ENCODE assay signal across 11 mouse cellular contexts in genomic region chr3:35341840-35342239, GRCm38 (mm10).
DNase-seq lines count a peak whose midpoint lies in the region; ATAC-seq lines count a peak whose summit lies in the region.
"Had no signal": no experiment of that assay in that cellular context is flagged by ENCODE, and none has a peak within 500 bp of the region (broad histone marks: within the 10 kb centered on the region; RNA-seq: fewer than 3 reads in every experiment).

No protein-coding gene starts in this region.

- peak overlapping the region; percentile 79 for H3K4me2 ChIP-seq in heart, embryonic 16.5 days (ENCODE audit: low read depth, low read length)
- peak overlapping the region; percentile 19; the same call in 1 of the 2 replicates for H3K4me2 ChIP-seq in embryonic facial prominence, embryonic 11.5 days (ENCODE audit: low read depth, low read length)
- H3K4me2 ChIP-seq in hindbrain, embryonic 15.5 days, result peak overlapping the region; percentile 81
- H3K4me2 ChIP-seq in midbrain, embryonic 12.5 days (replicated peaks), result peak overlapping the region; percentile 65

- ATAC-seq in heart, embryonic 16.5 days (replicated peaks; ENCODE audit: extremely low read depth, insufficient read depth, low FRiP score), result no peak
- ATAC-seq in embryonic facial prominence, embryonic 11.5 days (replicated peaks; ENCODE audit: insufficient number of reproducible peaks, low FRiP score, low TSS enrichment, low read depth), result no peak
- no peak for ATAC-seq in hindbrain, embryonic 15.5 days (ENCODE audit: low FRiP score, low read depth)
- ATAC-seq in midbrain, embryonic 12.5 days (ENCODE audit: low FRiP score, low read depth), result no peak

- no peaks in the 10 kb centered on the region; the same call in 1 of the 2 replicates for H3K27me3 ChIP-seq in heart, embryonic 16.5 days (ENCODE audit: control insufficient read depth, insufficient read depth, low read length)
- no peaks in the 10 kb centered on the region for H3K27me3 ChIP-seq in embryonic facial prominence, embryonic 11.5 days (ENCODE audit: control insufficient read depth, insufficient read depth, low read length)
- no peaks in the 10 kb centered on the region for H3K27me3 ChIP-seq in hindbrain, embryonic 15.5 days
- peaks cover 4% of the 10 kb centered on the region; the same call in 1 of the 2 replicates for H3K27me3 ChIP-seq in midbrain, embryonic 12.5 days
- H3K27me3 ChIP-seq: CH12.LX had no signal

- no peak overlapping the region for H3K9ac ChIP-seq in heart, embryonic 16.5 days (ENCODE audit: low read length)
- H3K9ac ChIP-seq in embryonic facial prominence, embryonic 11.5 days (replicated peaks; ENCODE audit: low read length), result peak overlapping the region; percentile 23; the same call in 1 of the 2 replicates
- H3K9ac ChIP-seq in hindbrain, embryonic 15.5 days, result no peak overlapping the region
- H3K9ac ChIP-seq in midbrain, embryonic 12.5 days (replicated peaks), result peak overlapping the region; percentile 34; the same call in 1 of the 2 replicates

- H3K4me1 ChIP-seq in heart, embryonic 16.5 days (ENCODE audit: control insufficient read depth, insufficient read depth, low read length), result peaks cover 6% of the 10 kb centered on the region; the same call in 1 of the 2 replicates
- H3K4me1 ChIP-seq in embryonic facial prominence, embryonic 11.5 days (ENCODE audit: control insufficient read depth, insufficient read depth, low read length), result peaks cover 4% of the 10 kb centered on the region
- H3K4me1 ChIP-seq in hindbrain, embryonic 15.5 days (replicated peaks), result peaks cover 19% of the 10 kb centered on the region
- peaks cover 48% of the 10 kb centered on the region for H3K4me1 ChIP-seq in midbrain, embryonic 12.5 days

- no peak overlapping the region for H3K27ac ChIP-seq in heart, embryonic 16.5 days (ENCODE audit: low read length)
- peak overlapping the region; percentile 87 for H3K27ac ChIP-seq in embryonic facial prominence, embryonic 11.5 days (replicated peaks; ENCODE audit: low read depth, low read length)
- peak overlapping the region; percentile 80 for H3K27ac ChIP-seq in hindbrain, embryonic 15.5 days (replicated peaks)
- peak overlapping the region; percentile 96 for H3K27ac ChIP-seq in midbrain, embryonic 12.5 days (replicated peaks)

- H3K9me3 ChIP-seq in heart, embryonic 16.5 days (replicated peaks; ENCODE audit: control insufficient read depth, low read length), result no peaks in the 10 kb centered on the region
- H3K9me3 ChIP-seq in embryonic facial prominence, embryonic 11.5 days (replicated peaks; ENCODE audit: control insufficient read depth, low read length), result no peaks in the 10 kb centered on the region
- H3K9me3 ChIP-seq in hindbrain, embryonic 15.5 days, result no peaks in the 10 kb centered on the region
- 0 out of 2 replicates have a peak, but pooled peaks cover under 1% of the 10 kb centered on the region for H3K9me3 ChIP-seq in midbrain, embryonic 12.5 days

- H3K4me3 ChIP-seq in heart, embryonic 16.5 days (ENCODE audit: low read length), result peak overlapping the region; percentile 52
- no peak overlapping the region for H3K4me3 ChIP-seq in embryonic facial prominence, embryonic 11.5 days (ENCODE audit: low read depth, low read length)
- no peak overlapping the region for H3K4me3 ChIP-seq in hindbrain, embryonic 15.5 days
- peak overlapping the region; percentile 41 for H3K4me3 ChIP-seq in midbrain, embryonic 12.5 days
- H3K4me3 ChIP-seq: erythroblast, embryonic 14.5 days had no signal

- WGBS in heart, embryonic 16.5 days, result 25% methylated on average over 9 of the region's 9 CpGs
- WGBS in embryonic facial prominence, embryonic 11.5 days, result 4% methylated on average over 9 of the region's 9 CpGs
- WGBS in hindbrain, embryonic 15.5 days, result 10% methylated on average over 9 of the region's 9 CpGs
- WGBS in midbrain, embryonic 12.5 days, result 7% methylated on average over 9 of the region's 9 CpGs

- DNase-seq in heart, adult 18-20 months, result no peak
- DNase-seq in embryonic facial prominence, embryonic 11.5 days (ENCODE audit: low spot score), result no peak
- no peak for DNase-seq in gastrocnemius, postnatal 4 days (ENCODE audit: low spot score in 2 of 2)
- DNase-seq in right cerebral cortex, postnatal 25 days, result no peak
- DNase-seq in left cerebral cortex, adult 11 months (ENCODE audit: low spot score), result no peak
- DNase-seq: adrenal gland, adult 2 months had no signal

- H3K36me3 ChIP-seq in heart, embryonic 16.5 days (ENCODE audit: control insufficient read depth, insufficient read depth), result no peaks in the 10 kb centered on the region
- H3K36me3 ChIP-seq in embryonic facial prominence, embryonic 11.5 days (replicated peaks; ENCODE audit: control insufficient read depth, insufficient read depth, low read depth, low read length), result no peaks in the 10 kb centered on the region
- no peaks in the 10 kb centered on the region for H3K36me3 ChIP-seq in hindbrain, embryonic 15.5 days
- no peaks in the 10 kb centered on the region for H3K36me3 ChIP-seq in midbrain, embryonic 12.5 days

Comparison
In these comparisons a context has a peak if more than half of its experiments do, and no peak if none do; other contexts are left out.
1. H3K4me2 ChIP-seq: peak in every context shown above with its lines; median percentile 81 in hindbrain, embryonic 15.5 days; 79 in heart, embryonic 16.5 days; 65 in midbrain, embryonic 12.5 days; 19 in embryonic facial prominence, embryonic 11.5 days.
2. H3K4me3 ChIP-seq: peak in heart, embryonic 16.5 days (single experiment) and midbrain, embryonic 12.5 days (single experiment); none in embryonic facial prominence, embryonic 11.5 days (single experiment) and hindbrain, embryonic 15.5 days (single experiment).
3. H3K9ac ChIP-seq: peak in embryonic facial prominence, embryonic 11.5 days (single experiment) and midbrain, embryonic 12.5 days (single experiment); none in heart, embryonic 16.5 days (single experiment) and hindbrain, embryonic 15.5 days (single experiment).